Mouse (Mus musculus): ENCODE data around the gene Canx.
A peak's percentile ranks its signal among the peaks of the same experiment; 100 is the strongest.
"Not testable (repeated sequence)": the region's sequence is repeated elsewhere in the genome, so short reads cannot be mapped to it uniquely, and the experiment has no call there.

Gene Canx

GRCm38 (mm10) chr11:50325496-50326301 is at the start of gene Canx:
Gene Canx, minus strand, starts transcription at chr11:50325673.
- peak; percentile 97 to 98 for DNase-seq (ENCODE audit: low spot score in 2 of 2)

GRCm38 (mm10) chr11:50374286-50375015 is 49.0 kb upstream of the Canx start:
- peak in 1 of 2 experiments; percentile 20 for DNase-seq (ENCODE audit: low spot score in 2 of 2)

- DNase-seq (ENCODE audit: low spot score in 2 of 2), result peak in 1 of 2 experiments; percentile 44
Measured at GRCm38 (mm10) chr11:50373621-50374020, 48.1 kb upstream of the Canx start.

GRCm38 (mm10) chr11:50373086-50373485 is 47.6 kb upstream of the Canx start:
- DNase-seq (ENCODE audit: low spot score in 2 of 2), result no peak

- DNase-seq (ENCODE audit: low spot score in 2 of 2), result no peak
Measured at GRCm38 (mm10) chr11:50371911-50372310, 46.4 kb upstream of the Canx start.

GRCm38 (mm10) chr11:50371399-50371841 is 45.9 kb upstream of the Canx start:
- DNase-seq (ENCODE audit: low spot score in 2 of 2), result peak in 1 of 2 experiments; percentile 37

- no peak for DNase-seq (ENCODE audit: low spot score in 2 of 2)
Measured at GRCm38 (mm10) chr11:50370969-50371368, 45.5 kb upstream of the Canx start.

- no peak for DNase-seq (ENCODE audit: low spot score in 2 of 2)
Measured at GRCm38 (mm10) chr11:50369360-50369911, 44.0 kb upstream of the Canx start.

- no peak for DNase-seq (ENCODE audit: low spot score in 2 of 2)
Measured at GRCm38 (mm10) chr11:50367531-50367930, 42.1 kb upstream of the Canx start.

- DNase-seq (ENCODE audit: low spot score in 2 of 2), result no peak
Measured at GRCm38 (mm10) chr11:50365322-50365721, 39.8 kb upstream of the Canx start.

GRCm38 (mm10) chr11:50364548-50364947 is 39.1 kb upstream of the Canx start:
- DNase-seq (ENCODE audit: low spot score in 2 of 2), result peak; percentile 41 to 72

- DNase-seq (ENCODE audit: low spot score in 2 of 2), result not testable (repeated sequence)
Measured at GRCm38 (mm10) chr11:50361282-50361681, 35.8 kb upstream of the Canx start.

GRCm38 (mm10) chr11:50358950-50359861 is 33.7 kb upstream of the Canx start:
- DNase-seq (ENCODE audit: low spot score in 2 of 2), result peak in 1 of 2 experiments; percentile 47

GRCm38 (mm10) chr11:50355395-50355794 is 29.9 kb upstream of the Canx start:
- DNase-seq (ENCODE audit: low spot score in 2 of 2), result no peak

GRCm38 (mm10) chr11:50354851-50355250 is 29.4 kb upstream of the Canx start:
- no peak for DNase-seq (ENCODE audit: low spot score in 2 of 2)

GRCm38 (mm10) chr11:50354162-50354561 is 28.7 kb upstream of the Canx start, which contains the start of gene Cby3:
Gene Cby3, plus strand, starts transcription at chr11:50354462.
- no peak for DNase-seq (ENCODE audit: low spot score in 2 of 2)

- DNase-seq (ENCODE audit: low spot score in 2 of 2), result no peak
Measured at GRCm38 (mm10) chr11:50352177-50352576, 26.7 kb upstream of the Canx start.

GRCm38 (mm10) chr11:50346256-50347032 is 21.0 kb upstream of the Canx start:
- no peak for DNase-seq (ENCODE audit: low spot score in 2 of 2)

GRCm38 (mm10) chr11:50345486-50345885 is 20.0 kb upstream of the Canx start:
- DNase-seq (ENCODE audit: low spot score in 2 of 2), result no peak

- no peak for DNase-seq (ENCODE audit: low spot score in 2 of 2)
Measured at GRCm38 (mm10) chr11:50336891-50337290, 11.4 kb upstream of the Canx start.

GRCm38 (mm10) chr11:50336126-50336525 is 10.7 kb upstream of the Canx start:
- no peak for DNase-seq (ENCODE audit: low spot score in 2 of 2)

Measured in urinary bladder, postnatal 4 days (tissue).